Mouse (Mus musculus) ES-E14 (cell line): Measurements from ENCODE around the gene Nek6.

Experiments used
- HCFC1 ChIP-seq: IDR thresholded peaks from 2 replicates; pipeline ENCODE4 v1.6.1; 2012; ENCODE audit warnings: low read length, inconsistent platforms, borderline replicate concordance; ENCODE audit not compliant: insufficient read depth
- MAFK ChIP-seq: IDR thresholded peaks from 2 replicates; pipeline ENCODE4 v1.6.1; 2014; ENCODE audit warnings: mild to moderate bottlenecking, low read depth, low read length, inconsistent platforms; ENCODE audit not compliant: insufficient read depth
- ZC3H11A ChIP-seq: IDR thresholded peaks from 2 replicates; pipeline ENCODE4 v1.6.1; 2012; ENCODE audit warnings: low read depth, mild to moderate bottlenecking, inconsistent platforms, low read length, borderline replicate concordance
- ZNF384 ChIP-seq: IDR thresholded peaks from 2 replicates; pipeline ENCODE4 v1.6.1; 2012; ENCODE audit warnings: low read depth, low read length, inconsistent platforms

DNA sequence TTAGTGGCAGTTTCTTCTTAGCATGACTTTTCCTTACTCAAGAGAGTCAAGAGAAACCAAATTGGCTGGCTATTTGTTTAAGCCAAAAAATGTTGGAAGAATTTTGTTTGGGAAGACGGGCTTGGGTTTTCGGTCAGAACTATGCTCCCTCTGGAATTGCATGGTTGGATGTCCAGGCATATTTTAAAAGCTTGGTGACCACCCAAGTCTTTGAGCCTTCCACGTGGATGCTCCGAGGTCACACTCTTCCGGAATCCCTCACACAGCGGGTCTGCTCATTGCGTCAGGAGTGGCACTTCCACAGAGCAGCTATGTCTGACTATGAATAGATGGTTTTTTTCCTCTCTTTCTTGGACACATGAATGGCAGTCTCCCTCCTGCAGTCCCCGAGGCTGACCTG is 23.6 kb downstream of the Nek6 start:
- TF ChIP-seq HCFC1 (no peak), ZC3H11A (no peak), ZNF384 (no peak), MAFK (no peak)
